Mouse (Mus musculus): ENCODE measurements around the gene Tef. TPM values are rescaled to one million over a fixed set of nuclear protein-coding genes. Genes with fewer than 3 reads are reported as not detected.
A peak's percentile ranks its signal among the peaks of the same experiment; 100 is the strongest.

Tef gene
- polyA plus RNA-seq, 1 experiment from 2014 or later: 38.6 TPM

DNA sequence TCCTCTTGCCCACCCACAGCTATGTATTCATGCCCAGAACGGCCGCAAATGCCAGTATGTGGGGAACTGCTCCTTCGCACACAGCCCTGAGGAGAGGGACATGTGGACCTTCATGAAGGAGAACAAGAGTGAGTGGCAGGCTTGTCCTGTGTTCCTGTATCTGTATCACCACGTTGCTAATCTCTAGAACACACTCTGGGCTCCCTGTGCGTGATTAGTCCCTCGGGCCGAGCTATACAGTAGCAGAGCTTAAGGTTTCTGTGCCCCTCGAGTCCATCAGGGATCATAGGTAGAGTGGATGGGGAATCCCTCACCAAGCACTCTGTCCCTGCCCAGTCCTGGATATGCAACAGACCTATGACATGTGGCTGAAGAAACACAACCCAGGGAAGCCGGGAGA is 9.8 kb upstream of the Tef start:
- Histone ChIP-seq H3K9ac (replicated peaks; ENCODE audit: low read depth) (no peak overlapping the region), H3K27ac (ENCODE audit: low read length) (no peak overlapping the region), H3K4me1 (ENCODE audit: insufficient read depth, low read depth, low read length) (no peaks in the 10 kb centered on the region), H3K9me3 (ENCODE audit: low read length) (no peaks in the 10 kb centered on the region), H3K4me3 (ENCODE audit: low read depth, low read length) (no peak overlapping the region), H3K27me3 (replicated peaks; ENCODE audit: insufficient read depth, low read length) (no peaks in the 10 kb centered on the region), H3K36me3 (ENCODE audit: insufficient read depth, low read length) (peaks cover 12% of the 10 kb centered on the region), H3K4me2 (replicated peaks; ENCODE audit: low read depth, low read length) (no peak overlapping the region)
- 93% methylated on average over 9 of the region's 9 CpGs for WGBS
- DNase-seq (ENCODE audit: low spot score) (no peak), ATAC-seq (no peak)
- no peak for TF ChIP-seq CTCF (IDR thresholded peaks at IDR 0.05)
- TF ChIP-seq EP300 (IDR thresholded peaks at IDR 0.05): no peak

DNA sequence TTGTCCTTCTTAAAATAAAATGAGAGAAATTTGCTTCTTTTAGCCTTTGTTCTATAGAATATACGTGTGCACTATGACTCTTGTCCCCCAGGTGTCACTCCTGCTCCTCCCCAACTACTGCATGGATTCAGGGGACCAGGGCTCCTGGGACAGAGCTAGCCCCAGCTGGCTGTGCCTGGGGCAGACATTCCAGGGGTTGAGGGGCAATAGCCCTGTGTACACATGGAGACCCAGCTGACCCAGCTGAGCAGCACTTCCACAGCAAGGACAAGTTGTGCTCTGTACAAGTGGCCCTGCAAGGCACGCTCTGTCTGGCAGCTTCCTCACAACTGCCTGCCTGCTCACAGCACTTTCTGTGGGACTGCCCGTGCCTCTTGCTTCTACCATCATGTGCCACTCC is 6.0 kb upstream of the Tef start:
- DNase-seq (ENCODE audit: low spot score) (peak; percentile 84), ATAC-seq (peak; percentile 98)
- no peak overlapping the region for H3K4me2 ChIP-seq (replicated peaks; ENCODE audit: low read depth, low read length)
- H3K27ac ChIP-seq (ENCODE audit: low read length): peak overlapping the region; percentile 86
- H3K36me3 ChIP-seq (ENCODE audit: insufficient read depth, low read length): peaks cover 12% of the 10 kb centered on the region
- 51% methylated on average over 3 of the region's 3 CpGs for WGBS
- H3K9me3 ChIP-seq (ENCODE audit: low read length): no peaks in the 10 kb centered on the region
- no peaks in the 10 kb centered on the region for H3K27me3 ChIP-seq (replicated peaks; ENCODE audit: insufficient read depth, low read length)
- TF ChIP-seq EP300 (IDR thresholded peaks at IDR 0.05) (peak; percentile 97), CTCF (IDR thresholded peaks at IDR 0.05) (peak; percentile 79)
- peaks cover 4% of the 10 kb centered on the region; the same call in 1 of the 2 replicates for H3K4me1 ChIP-seq (ENCODE audit: insufficient read depth, low read depth, low read length)
- no peak overlapping the region for H3K4me3 ChIP-seq (ENCODE audit: low read depth, low read length)
- no peak overlapping the region for H3K9ac ChIP-seq (replicated peaks; ENCODE audit: low read depth)

DNA sequence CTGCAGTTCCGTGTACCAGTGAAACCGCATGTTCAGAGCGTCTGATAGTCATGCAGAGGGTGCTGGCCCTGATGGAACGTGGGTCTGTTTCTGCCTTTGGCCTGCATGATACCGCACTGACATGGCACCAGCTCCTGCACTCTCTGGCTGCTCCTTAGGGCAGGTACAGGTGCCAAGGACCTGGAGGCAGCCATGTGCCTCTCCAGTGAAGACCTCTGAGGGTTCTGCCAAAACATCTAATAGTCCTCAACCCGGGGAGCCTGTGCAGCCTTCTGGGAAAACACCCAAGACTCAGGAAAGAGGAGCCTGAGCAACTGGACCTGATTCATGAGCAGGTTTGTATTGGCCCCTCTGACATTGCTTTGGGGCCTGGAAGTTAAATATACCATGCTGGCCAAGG is 4.4 kb upstream of the Tef start:
- WGBS: 61% methylated on average over 6 of the region's 6 CpGs
- ATAC-seq (no peak), DNase-seq (ENCODE audit: low spot score) (no peak)
- peak overlapping the region; percentile 86 for H3K27ac ChIP-seq (ENCODE audit: low read length)
- H3K9ac ChIP-seq (replicated peaks; ENCODE audit: low read depth): no peak overlapping the region
- peaks cover 7% of the 10 kb centered on the region; the same call in 1 of the 2 replicates for H3K4me1 ChIP-seq (ENCODE audit: insufficient read depth, low read depth, low read length)
- no peaks in the 10 kb centered on the region for H3K9me3 ChIP-seq (ENCODE audit: low read length)
- peaks cover 1% of the 10 kb centered on the region; the same call in 1 of the 2 replicates for H3K36me3 ChIP-seq (ENCODE audit: insufficient read depth, low read length)
- no peak overlapping the region for H3K4me3 ChIP-seq (ENCODE audit: low read depth, low read length)
- TF ChIP-seq EP300 (IDR thresholded peaks at IDR 0.05): no peak
- TF ChIP-seq CTCF (IDR thresholded peaks at IDR 0.05): no peak
- H3K4me2 ChIP-seq (replicated peaks; ENCODE audit: low read depth, low read length): no peak overlapping the region
- H3K27me3 ChIP-seq (replicated peaks; ENCODE audit: insufficient read depth, low read length): no peaks in the 10 kb centered on the region

DNA sequence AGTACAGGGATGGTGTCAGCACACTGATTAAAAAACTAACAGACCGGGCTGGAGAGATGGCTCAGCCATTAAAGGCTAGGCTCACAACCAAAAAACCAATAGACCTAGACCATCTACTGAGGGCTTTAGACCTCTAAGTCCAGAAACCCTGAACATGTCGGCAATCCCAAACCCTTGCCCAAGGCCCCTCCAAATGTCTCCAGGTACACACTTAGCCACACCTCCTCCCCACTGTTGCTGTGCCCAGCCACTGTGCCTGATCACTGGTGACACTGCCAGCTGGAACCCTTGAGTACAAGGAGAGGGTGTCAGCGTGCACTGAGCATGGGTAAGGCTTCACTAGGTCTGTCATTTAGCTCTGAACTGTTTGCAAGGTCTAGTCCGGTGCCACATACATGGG is 3.8 kb upstream of the Tef start:
- Histone ChIP-seq H3K4me1 (ENCODE audit: insufficient read depth, low read depth, low read length) (peaks cover 10% of the 10 kb centered on the region), H3K36me3 (ENCODE audit: insufficient read depth, low read length) (no peaks in the 10 kb centered on the region), H3K9ac (replicated peaks; ENCODE audit: low read depth) (no peak overlapping the region), H3K4me3 (ENCODE audit: low read depth, low read length) (no peak overlapping the region), H3K4me2 (replicated peaks; ENCODE audit: low read depth, low read length) (no peak overlapping the region), H3K27ac (ENCODE audit: low read length) (no peak overlapping the region), H3K9me3 (ENCODE audit: low read length) (no peaks in the 10 kb centered on the region), H3K27me3 (replicated peaks; ENCODE audit: insufficient read depth, low read length) (no peaks in the 10 kb centered on the region)
- WGBS: 77% methylated on average over 4 of the region's 4 CpGs
- no peak for ATAC-seq
- DNase-seq (ENCODE audit: low spot score): no peak
- TF ChIP-seq EP300 (IDR thresholded peaks at IDR 0.05): no peak
- TF ChIP-seq CTCF (IDR thresholded peaks at IDR 0.05): no peak

DNA sequence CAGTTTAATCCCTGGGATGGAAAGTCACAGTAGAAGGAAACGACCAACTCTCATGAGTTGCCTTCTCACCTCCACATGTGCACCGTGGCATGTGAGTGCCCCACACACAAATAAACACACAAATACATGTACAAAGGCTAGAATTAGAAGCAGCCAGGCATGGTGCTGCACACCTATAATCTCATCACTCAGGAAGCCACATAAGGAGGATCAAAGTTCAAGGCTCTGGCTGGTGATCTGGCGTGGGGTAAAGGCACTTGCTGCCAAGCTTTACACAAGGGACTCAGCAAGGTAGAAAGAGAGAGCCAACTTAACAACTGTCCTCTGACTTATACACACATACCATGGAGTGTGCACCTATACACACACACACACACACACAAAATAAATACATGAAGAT is 1.8 kb upstream of the Tef start:
- ATAC-seq (no peak), DNase-seq (ENCODE audit: low spot score) (no peak)
- TF ChIP-seq EP300 (IDR thresholded peaks at IDR 0.05) (no peak), CTCF (IDR thresholded peaks at IDR 0.05) (no peak)
- no peaks in the 10 kb centered on the region for H3K36me3 ChIP-seq (ENCODE audit: insufficient read depth, low read length)
- WGBS: 61% methylated on average over 3 of the region's 3 CpGs
- H3K4me3 ChIP-seq (ENCODE audit: low read depth, low read length): no peak overlapping the region
- H3K27me3 ChIP-seq (replicated peaks; ENCODE audit: insufficient read depth, low read length): no peaks in the 10 kb centered on the region
- no peak overlapping the region for H3K4me2 ChIP-seq (replicated peaks; ENCODE audit: low read depth, low read length)
- H3K27ac ChIP-seq (ENCODE audit: low read length): no peak overlapping the region
- H3K4me1 ChIP-seq (ENCODE audit: insufficient read depth, low read depth, low read length): peaks cover 29% of the 10 kb centered on the region
- no peak overlapping the region for H3K9ac ChIP-seq (replicated peaks; ENCODE audit: low read depth)
- no peaks in the 10 kb centered on the region for H3K9me3 ChIP-seq (ENCODE audit: low read length)

DNA sequence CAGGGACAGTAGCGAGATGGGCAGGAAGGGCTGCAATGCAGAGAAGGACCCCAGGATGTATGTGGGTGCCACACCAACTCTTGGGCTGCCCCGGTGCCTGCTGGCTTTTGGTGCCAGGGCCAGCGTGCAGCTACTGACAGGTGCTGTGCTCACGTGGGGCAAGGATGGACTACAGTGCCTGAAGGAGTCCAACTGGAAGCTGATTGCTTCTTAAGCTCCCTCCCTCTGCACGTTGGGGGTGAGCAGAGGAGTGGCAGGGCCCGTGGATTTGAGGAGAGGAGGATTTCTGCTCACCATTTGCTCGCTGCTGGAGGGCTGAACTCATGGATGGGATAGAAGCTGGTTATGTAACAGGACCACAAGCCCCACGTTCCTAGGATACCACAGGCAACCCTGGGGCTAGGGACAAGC is 725 bp downstream of the Tef start:
- DNase-seq (ENCODE audit: low spot score) (peak; percentile 62), ATAC-seq (peak; percentile 43)
- TF ChIP-seq CTCF (IDR thresholded peaks at IDR 0.05): no peak
- TF ChIP-seq EP300 (IDR thresholded peaks at IDR 0.05): no peak
- H3K36me3 ChIP-seq (ENCODE audit: insufficient read depth, low read length): no peaks in the 10 kb centered on the region
- no peaks in the 10 kb centered on the region for H3K27me3 ChIP-seq (replicated peaks; ENCODE audit: insufficient read depth, low read length)
- 3% methylated on average over 8 of the region's 8 CpGs for WGBS
- peak overlapping the region; percentile 53 for H3K9ac ChIP-seq (replicated peaks; ENCODE audit: low read depth)
- no peaks in the 10 kb centered on the region for H3K9me3 ChIP-seq (ENCODE audit: low read length)
- peaks cover 40% of the 10 kb centered on the region for H3K4me1 ChIP-seq (ENCODE audit: insufficient read depth, low read depth, low read length)
- peak overlapping the region; percentile 60 for H3K4me2 ChIP-seq (replicated peaks; ENCODE audit: low read depth, low read length)
- peak overlapping the region; percentile 99 for H3K27ac ChIP-seq (ENCODE audit: low read length)
- H3K4me3 ChIP-seq (ENCODE audit: low read depth, low read length): peak overlapping the region; percentile 32

DNA sequence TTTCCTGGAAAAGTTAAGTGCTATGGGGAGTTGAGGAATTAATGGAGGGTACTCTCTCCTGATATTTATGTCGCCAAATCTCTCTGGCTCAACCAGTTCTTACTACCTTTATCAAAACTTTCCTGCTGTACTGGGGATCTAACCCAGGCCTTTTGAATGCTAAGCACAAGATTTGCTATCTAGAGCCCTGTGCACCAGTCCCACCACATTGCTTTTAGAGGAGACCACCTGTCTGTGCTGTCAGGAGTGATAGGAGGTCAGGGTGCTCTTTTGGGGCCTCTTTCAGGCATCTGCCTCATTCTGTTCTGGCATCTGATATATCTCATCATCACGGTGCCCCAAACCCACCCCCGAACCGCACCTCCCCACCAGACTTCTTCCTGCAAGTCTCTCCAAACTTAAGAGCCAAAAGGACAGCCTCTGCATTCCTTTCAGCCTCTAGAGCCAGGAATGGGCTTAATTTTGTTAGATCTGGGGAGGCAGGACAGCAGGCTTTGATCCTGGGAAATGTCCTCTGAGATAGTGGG is 1.3 kb downstream of the Tef start:
- ATAC-seq: no peak
- peak overlapping the region; percentile 99 for H3K27ac ChIP-seq (ENCODE audit: low read length)
- no peaks in the 10 kb centered on the region for H3K9me3 ChIP-seq (ENCODE audit: low read length)
- H3K9ac ChIP-seq (replicated peaks; ENCODE audit: low read depth): peak overlapping the region; percentile 53
- DNase-seq (ENCODE audit: low spot score): no peak
- H3K4me2 ChIP-seq (replicated peaks; ENCODE audit: low read depth, low read length): peak overlapping the region; percentile 60
- no peak for TF ChIP-seq CTCF (IDR thresholded peaks at IDR 0.05)
- TF ChIP-seq EP300 (IDR thresholded peaks at IDR 0.05): no peak
- H3K36me3 ChIP-seq (ENCODE audit: insufficient read depth, low read length): no peaks in the 10 kb centered on the region
- no peaks in the 10 kb centered on the region for H3K27me3 ChIP-seq (replicated peaks; ENCODE audit: insufficient read depth, low read length)
- H3K4me3 ChIP-seq (ENCODE audit: low read depth, low read length): peak overlapping the region; percentile 32
- peaks cover 38% of the 10 kb centered on the region for H3K4me1 ChIP-seq (ENCODE audit: insufficient read depth, low read depth, low read length)
- 46% methylated on average over 4 of the region's 4 CpGs for WGBS

All from lung, postnatal 0 days (tissue).